Mouse (Mus musculus) E14TG2a.4 (cell line): Measurements from ENCODE around the gene Vsig10.

Source experiments
- H3K27me3 ChIP-seq: 2 replicates; pipeline ENCODE4 v1.6.1; 2014; ENCODE audit warnings: low read length, control low read depth; ENCODE audit not compliant: insufficient read depth
- H3K36me3 ChIP-seq: 2 replicates; pipeline ENCODE4 v1.6.1; 2014; ENCODE audit warnings: low read length, control low read depth; ENCODE audit not compliant: insufficient read depth
- H3K4me1 ChIP-seq: replicated peaks from 2 replicates; pipeline ENCODE4 v1.6.1; 2014; ENCODE audit warnings: low read depth, low read length, control low read depth
- H3K4me3 ChIP-seq: replicated peaks from 2 replicates; pipeline ENCODE4 v1.5.1; 2014; ENCODE audit warnings: mild to moderate bottlenecking, low read length
- H3K9me3 ChIP-seq: 2 replicates; pipeline ENCODE4 v1.6.1; 2014; ENCODE audit warnings: low read length, control low read depth
- CTCF ChIP-seq: conservative IDR thresholded peaks from 2 replicates; pipeline ENCODE4 v1.5.1; 2014; ENCODE audit warnings: low read length
- NANOG ChIP-seq: IDR thresholded peaks from 2 replicates; pipeline ENCODE4 v1.6.1; 2014; ENCODE audit warnings: borderline replicate concordance, low read length, mixed read lengths
- POU5F1 ChIP-seq: IDR thresholded peaks from 2 replicates; pipeline ENCODE4 v1.6.1; 2014; ENCODE audit warnings: low read length, borderline replicate concordance

The Vsig10 gene

DNA sequence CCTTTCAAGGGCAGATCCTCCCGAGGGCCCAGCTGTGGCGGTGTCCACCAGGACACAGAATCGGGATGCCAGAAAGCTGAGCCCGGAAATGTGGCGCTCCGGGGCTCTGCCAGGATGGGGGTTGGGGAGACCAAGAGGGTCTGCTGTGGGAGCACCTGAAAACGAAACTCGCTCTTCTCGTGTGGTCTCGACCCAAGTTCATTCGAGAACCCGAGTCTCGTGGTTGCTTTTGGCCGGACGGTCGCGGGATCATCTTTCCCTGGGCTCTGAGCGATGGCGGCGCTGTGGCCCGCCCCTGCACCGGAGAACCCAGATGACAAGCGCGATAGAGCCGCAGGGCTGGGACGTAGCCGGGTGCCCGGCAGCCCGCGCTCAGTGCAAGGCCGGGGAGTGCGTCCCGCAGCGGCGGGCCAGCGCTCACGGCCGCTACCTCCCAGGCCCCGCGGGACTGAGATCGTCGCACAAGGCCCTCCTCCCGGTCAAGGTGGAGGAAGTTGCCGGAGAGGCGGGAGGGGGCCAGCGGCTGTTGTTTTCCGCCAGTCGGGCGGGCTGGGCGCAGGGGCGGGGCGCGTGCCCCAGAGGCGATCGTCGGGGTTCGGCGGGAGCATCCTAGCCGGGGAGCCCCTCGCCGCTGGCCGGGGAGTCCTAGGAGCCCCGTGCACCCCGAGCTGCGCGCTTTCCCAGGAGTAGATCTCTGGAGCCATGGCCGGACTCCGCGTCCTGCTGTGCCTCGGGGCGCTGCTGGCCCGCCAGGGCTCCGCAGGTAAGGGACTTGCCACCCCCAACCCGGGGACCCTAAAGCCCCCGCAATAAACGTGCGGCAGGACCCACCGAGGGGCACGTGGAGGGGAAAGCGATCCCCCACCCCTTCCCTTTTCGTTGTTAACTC is at the start of gene Vsig10:
Vsig10 (plus strand) TSS at position 343 of the 889 bp plus-strand sequence.
- Histone ChIP-seq H3K4me1 (peaks cover 65% of the 10 kb centered on the region), H3K27me3 (peaks cover 45% of the 10 kb centered on the region), H3K4me3 (peak within 1 kb of the TSS; percentile 89), H3K9me3 (peaks cover 3% of the 10 kb centered on the region), H3K36me3 (no peaks in the 10 kb centered on the region)
- no peak for TF ChIP-seq CTCF
- no peak for TF ChIP-seq NANOG
- no peak for TF ChIP-seq POU5F1

DNA sequence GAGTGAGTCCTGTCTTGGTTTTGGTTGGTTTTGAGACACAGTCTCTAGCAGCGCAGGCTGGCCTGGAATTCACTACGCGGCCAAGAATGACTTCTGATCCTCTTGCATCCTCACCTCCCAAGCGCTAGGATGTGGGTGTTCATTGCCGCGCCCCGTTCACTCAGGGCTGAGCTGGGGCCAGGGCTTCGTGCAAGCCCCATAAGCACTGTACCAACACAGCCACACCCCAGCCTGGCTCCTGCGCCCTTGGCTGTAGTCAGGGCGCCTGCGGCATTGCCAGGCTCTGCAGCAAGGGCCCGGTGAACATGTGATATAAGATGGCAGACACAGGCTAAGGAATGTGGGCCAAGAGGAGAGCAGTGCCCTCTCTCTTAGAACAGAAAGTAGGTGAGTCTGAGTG is 49.5 kb upstream of the Vsig10 start:
- Histone ChIP-seq H3K36me3 (peaks cover 20% of the 10 kb centered on the region; the same call in 1 of the 2 replicates), H3K4me3 (no peak overlapping the region), H3K27me3 (no peaks in the 10 kb centered on the region), H3K9me3 (no peaks in the 10 kb centered on the region), H3K4me1 (peaks cover 21% of the 10 kb centered on the region)
- TF ChIP-seq NANOG, result no peak
- TF ChIP-seq POU5F1, result no peak
- TF ChIP-seq CTCF, result no peak

DNA sequence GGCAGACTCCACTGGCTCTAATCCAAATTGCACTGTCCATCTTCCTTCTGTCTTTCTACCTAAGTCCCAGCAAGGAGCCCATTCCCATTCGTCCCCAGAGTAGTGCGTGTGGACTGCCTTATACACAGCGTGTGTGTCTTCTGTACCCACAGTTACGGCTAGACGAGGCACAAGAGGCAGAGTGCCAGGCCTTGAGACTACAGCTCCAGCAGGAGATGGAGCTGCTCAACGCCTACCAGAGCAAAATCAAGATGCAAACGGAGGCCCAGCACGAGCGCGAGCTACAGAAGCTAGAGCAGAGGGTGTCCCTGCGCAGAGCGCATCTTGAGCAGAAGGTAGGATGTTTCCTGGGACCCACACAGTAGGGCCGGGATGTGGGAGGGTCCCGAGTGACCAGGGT is 46.9 kb upstream of the Vsig10 start:
- H3K27me3 ChIP-seq, result no peaks in the 10 kb centered on the region
- peaks cover 14% of the 10 kb centered on the region; the same call in 1 of the 2 replicates for H3K36me3 ChIP-seq
- TF ChIP-seq CTCF, result no peak
- TF ChIP-seq NANOG, result no peak
- no peak for TF ChIP-seq POU5F1
- H3K4me1 ChIP-seq, result peaks cover 16% of the 10 kb centered on the region
- H3K9me3 ChIP-seq, result no peaks in the 10 kb centered on the region
- no peak overlapping the region for H3K4me3 ChIP-seq

DNA sequence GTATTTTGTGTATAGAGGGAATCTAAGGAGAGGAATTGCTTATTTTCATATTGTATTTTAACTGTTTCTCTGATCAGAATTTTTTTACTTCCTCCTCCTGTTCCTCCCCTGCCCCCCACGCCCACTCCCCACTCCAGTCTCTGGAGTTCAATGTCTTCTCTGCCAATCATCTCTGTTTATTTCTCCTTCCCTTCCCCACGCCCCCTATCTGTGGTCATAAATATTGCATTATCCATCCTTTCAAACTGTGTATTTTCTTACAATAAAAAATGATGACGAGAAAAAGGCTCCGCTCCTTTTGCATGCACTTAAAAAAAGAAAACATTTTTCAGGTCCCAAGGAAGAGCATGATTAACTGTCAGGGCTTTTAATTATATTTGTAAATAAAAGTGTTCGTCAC is 44.1 kb upstream of the Vsig10 start:
- no peaks in the 10 kb centered on the region for H3K27me3 ChIP-seq
- no peaks in the 10 kb centered on the region for H3K9me3 ChIP-seq
- TF ChIP-seq CTCF (peak; percentile 75), NANOG (no peak)

DNA sequence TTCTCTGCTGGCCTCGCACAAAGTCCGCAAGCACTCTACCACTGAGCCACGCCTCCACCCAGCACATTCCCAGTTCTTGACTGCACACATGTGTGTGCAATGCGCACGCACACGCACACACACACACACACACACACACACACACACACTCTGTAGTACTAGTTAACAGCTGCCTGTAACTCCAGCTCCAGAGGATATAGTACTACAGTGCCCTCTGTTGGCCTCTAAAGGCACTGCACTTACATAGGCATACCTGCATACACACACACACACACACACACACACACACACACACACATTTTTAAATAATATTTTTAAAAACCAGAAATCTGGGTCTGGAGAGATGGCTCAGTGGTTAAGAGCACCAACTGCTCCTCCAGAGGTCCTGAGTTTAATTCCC is 41.1 kb upstream of the Vsig10 start:
- H3K36me3 ChIP-seq, result peaks cover 36% of the 10 kb centered on the region
- H3K9me3 ChIP-seq, result no peaks in the 10 kb centered on the region
- no peak overlapping the region for H3K4me3 ChIP-seq
- peaks cover 39% of the 10 kb centered on the region for H3K4me1 ChIP-seq
- TF ChIP-seq CTCF (peak; percentile 33; the same call in 1 of the 2 replicates), POU5F1 (no peak), NANOG (no peak)
- H3K27me3 ChIP-seq, result no peaks in the 10 kb centered on the region

More for the DNA sequence above, 44.1 kb upstream of the Vsig10 start:
- Histone ChIP-seq H3K4me1 (peaks cover 14% of the 10 kb centered on the region), H3K36me3 (peaks cover 18% of the 10 kb centered on the region; the same call in 1 of the 2 replicates), H3K4me3 (no peak overlapping the region)

DNA sequence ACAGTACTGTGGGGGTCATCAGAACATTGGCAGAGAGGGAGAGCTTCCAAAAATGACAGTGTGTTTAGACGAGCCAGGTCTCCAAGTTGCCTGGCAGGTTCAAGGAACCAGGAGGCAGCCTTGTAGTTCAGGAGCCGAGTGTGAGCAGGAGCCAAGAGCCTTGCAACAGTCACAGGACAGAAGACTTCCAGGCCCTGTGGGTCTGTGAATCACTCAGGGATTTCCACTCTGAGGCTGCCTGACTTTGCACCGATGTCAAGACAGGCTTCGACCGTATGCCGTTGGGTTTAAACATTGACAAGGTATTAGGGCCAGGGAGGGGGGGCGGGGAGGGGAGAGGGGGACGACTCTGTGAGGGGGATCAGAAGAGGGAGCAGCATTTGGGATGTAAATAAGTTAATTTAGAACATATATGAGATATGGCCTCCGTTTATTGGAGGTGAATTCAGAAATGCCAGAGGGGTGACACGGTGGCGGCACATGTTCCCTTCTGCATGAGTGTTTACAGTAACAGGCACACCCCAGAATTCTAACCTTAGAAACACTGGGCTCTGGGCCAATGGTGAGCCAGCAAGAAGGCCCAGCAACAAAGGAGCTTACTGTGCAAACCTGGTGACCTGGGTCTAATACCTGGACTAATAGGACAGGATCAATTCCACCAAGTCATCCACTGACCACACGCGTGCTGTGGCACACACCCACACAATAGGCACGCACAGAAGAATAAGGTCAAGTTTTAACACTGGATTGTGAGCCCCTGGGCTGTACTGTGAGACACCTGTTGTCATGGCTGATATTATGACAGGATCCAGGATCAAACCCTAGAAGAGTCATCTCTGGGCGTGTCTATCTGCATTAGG is 39.8 kb upstream of the Vsig10 start:
- Histone ChIP-seq H3K27me3 (no peaks in the 10 kb centered on the region), H3K4me3 (no peak overlapping the region), H3K9me3 (no peaks in the 10 kb centered on the region), H3K4me1 (peaks cover 45% of the 10 kb centered on the region), H3K36me3 (peaks cover 41% of the 10 kb centered on the region)
- TF ChIP-seq CTCF (no peak), POU5F1 (no peak), NANOG (no peak)

DNA sequence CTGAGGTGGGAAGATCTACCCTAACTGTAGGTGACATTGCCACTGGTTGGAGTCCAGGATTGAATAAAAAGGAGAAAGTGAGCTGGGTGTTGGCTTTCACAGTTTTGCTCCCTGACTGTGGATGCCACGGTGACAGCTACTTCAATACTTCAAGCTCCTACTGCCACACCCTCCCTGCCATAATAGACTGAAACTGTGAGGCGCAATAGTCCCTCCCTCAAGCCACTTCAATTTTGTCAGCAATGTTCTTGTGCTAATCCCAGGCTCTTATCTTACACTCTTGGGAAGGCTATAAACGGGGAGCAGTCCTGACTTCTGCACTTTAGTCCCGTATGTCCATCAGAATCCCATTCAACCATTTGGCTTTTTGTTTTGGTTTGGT is 39.2 kb upstream of the Vsig10 start:
- H3K4me1 ChIP-seq, result peaks cover 51% of the 10 kb centered on the region
- peaks cover 47% of the 10 kb centered on the region for H3K36me3 ChIP-seq
- H3K4me3 ChIP-seq, result no peak overlapping the region
- no peaks in the 10 kb centered on the region for H3K9me3 ChIP-seq
- H3K27me3 ChIP-seq, result no peaks in the 10 kb centered on the region
- TF ChIP-seq POU5F1, result no peak
- no peak for TF ChIP-seq NANOG
- no peak for TF ChIP-seq CTCF

DNA sequence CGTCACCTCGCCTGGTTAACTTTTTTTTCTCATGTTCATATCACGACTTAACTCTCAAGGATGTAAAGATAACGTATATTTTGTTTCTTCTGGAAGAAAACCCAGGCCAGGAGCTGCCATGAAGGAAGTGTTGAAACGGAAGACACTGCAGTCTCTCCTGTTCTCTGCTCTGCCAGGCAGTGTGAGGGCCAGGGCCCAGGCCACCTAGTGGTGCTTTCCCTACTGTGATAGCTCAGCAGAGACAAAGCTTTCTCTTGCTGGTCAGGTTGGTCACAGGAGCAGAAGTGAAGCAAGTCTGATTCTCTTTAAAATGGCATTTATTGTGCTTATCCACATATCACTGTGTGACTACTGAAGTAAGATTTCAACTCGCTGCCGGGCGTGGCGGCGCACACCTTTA is 37.3 kb upstream of the Vsig10 start:
- no peaks in the 10 kb centered on the region for H3K9me3 ChIP-seq
- no peak overlapping the region for H3K4me3 ChIP-seq
- H3K4me1 ChIP-seq, result peaks cover 68% of the 10 kb centered on the region
- H3K36me3 ChIP-seq, result peaks cover 63% of the 10 kb centered on the region
- TF ChIP-seq NANOG, result no peak
- 0 out of 2 replicates have a peak, but pooled peaks have one; percentile 12 for TF ChIP-seq CTCF
- TF ChIP-seq POU5F1, result no peak
- no peaks in the 10 kb centered on the region for H3K27me3 ChIP-seq
